Comparison of ENCODE assay signal across 9 mouse cellular contexts in the genomic region with DNA sequence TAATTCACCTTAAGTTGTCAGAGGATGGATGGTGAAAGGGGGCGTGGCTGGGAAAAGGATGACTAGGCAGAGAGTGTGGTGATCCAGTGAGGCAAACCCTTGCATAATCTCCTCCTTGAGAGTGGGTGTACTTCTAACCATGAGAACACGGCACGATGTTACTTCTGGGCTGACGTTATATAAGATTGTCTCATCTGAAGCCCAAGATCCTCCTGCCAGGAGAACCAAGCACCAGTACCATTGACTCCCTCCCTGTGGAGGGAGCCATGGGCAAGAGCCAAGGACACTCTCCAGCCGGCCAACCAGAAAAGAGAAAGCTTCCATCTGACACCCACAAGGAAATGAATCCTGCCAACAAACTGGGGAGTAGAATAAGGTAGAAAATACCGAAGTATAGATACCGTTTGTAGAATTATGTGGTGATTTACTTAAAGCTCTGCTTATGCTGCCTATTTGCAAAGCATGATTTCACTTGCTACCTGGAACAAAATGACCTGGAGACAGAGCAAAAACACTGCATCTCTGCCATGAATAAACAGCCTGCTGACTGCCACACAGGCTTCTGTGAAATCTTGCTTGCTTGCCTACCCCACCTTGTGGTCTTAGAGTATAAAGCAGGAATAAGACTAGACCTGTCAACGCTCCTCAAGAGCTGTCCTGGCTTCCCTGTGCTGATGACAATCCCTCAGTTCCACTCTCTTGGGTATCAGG. TPM values are rescaled to one million over a fixed set of nuclear protein-coding genes. Genes with fewer than 3 reads are reported as not detected.
DNase-seq lines count a peak whose midpoint lies in the region; ATAC-seq and TF ChIP-seq lines count a peak whose summit lies in the region.
"Had no signal": no experiment of that assay in that cellular context is flagged by ENCODE, and none has a peak within 500 bp of the region (broad histone marks: within the 10 kb centered on the region; RNA-seq: fewer than 3 reads in every experiment).

No protein-coding gene starts in this region.

- WGBS in kidney, embryonic 15.5 days = 30% methylated on average over 8 of the region's 8 CpGs
- 38% methylated on average over 8 of the region's 8 CpGs for WGBS in midbrain, embryonic 14.5 days

- peaks cover 7% of the 10 kb centered on the region; the same call in 1 of the 2 replicates for H3K27me3 ChIP-seq in kidney, embryonic 15.5 days
- no peaks in the 10 kb centered on the region for H3K27me3 ChIP-seq in midbrain, embryonic 14.5 days (ENCODE audit: control insufficient read depth, insufficient read depth, low read length)
- H3K27me3 ChIP-seq: embryonic facial prominence, embryonic 15.5 days had no signal

- intact Hi-C loops in gastrocnemius, postnatal 36 days (cut with DNase I) = no loop called here

- ATAC-seq in kidney, embryonic 15.5 days (replicated peaks; ENCODE audit: low FRiP score) = no peak; the same call in 1 of the 2 replicates
- peak; percentile 95 for ATAC-seq in granulocyte monocyte progenitor cell, adult 5-6 weeks (replicated peaks; ENCODE audit: poor library complexity, severe bottlenecking)
- ATAC-seq in midbrain, embryonic 14.5 days (ENCODE audit: low FRiP score, low TSS enrichment) = no peak; the same call in 1 of the 2 replicates

- H3K27ac ChIP-seq in kidney, embryonic 15.5 days = no peak overlapping the region
- H3K27ac ChIP-seq in midbrain, embryonic 14.5 days (replicated peaks; ENCODE audit: low read depth, low read length) = no peak overlapping the region
- H3K27ac ChIP-seq: embryonic facial prominence, embryonic 15.5 days had no signal

- H3K9ac ChIP-seq in kidney, embryonic 15.5 days = no peak overlapping the region
- H3K9ac ChIP-seq in midbrain, embryonic 14.5 days (replicated peaks; ENCODE audit: low read length) = no peak overlapping the region
- H3K9ac ChIP-seq: embryonic facial prominence, embryonic 15.5 days had no signal

- peak; percentile 71 for DNase-seq in kidney, adult 18-20 months
- DNase-seq in brain, embryonic 14.5 days (ENCODE audit: low read depth) = peak; percentile 74
- DNase-seq in layer of hippocampus, adult 9-11 months = peak; percentile 84
- peak; percentile 78 for DNase-seq in midbrain, embryonic 14.5 days
- DNase-seq in testis, postnatal 10 days (ENCODE audit: low spot score) = no peak
- no peak for DNase-seq in gastrocnemius, postnatal 36 days

- H3K4me1 ChIP-seq in kidney, embryonic 15.5 days = no peaks in the 10 kb centered on the region
- H3K4me1 ChIP-seq in midbrain, embryonic 14.5 days (ENCODE audit: control insufficient read depth, insufficient read depth, low read length) = no peaks in the 10 kb centered on the region
- H3K4me1 ChIP-seq: embryonic facial prominence, embryonic 15.5 days had no signal

- no peaks in the 10 kb centered on the region for H3K9me3 ChIP-seq in kidney, embryonic 15.5 days (replicated peaks)
- H3K9me3 ChIP-seq in midbrain, embryonic 14.5 days (ENCODE audit: control insufficient read depth, low read length) = no peaks in the 10 kb centered on the region
- H3K9me3 ChIP-seq: embryonic facial prominence, embryonic 15.5 days had no signal

- H3K36me3 ChIP-seq in kidney, embryonic 15.5 days = no peaks in the 10 kb centered on the region
- no peaks in the 10 kb centered on the region for H3K36me3 ChIP-seq in midbrain, embryonic 14.5 days (ENCODE audit: control insufficient read depth, insufficient read depth, low read length)
- H3K36me3 ChIP-seq: embryonic facial prominence, embryonic 15.5 days had no signal

- no peak overlapping the region for H3K4me2 ChIP-seq in kidney, embryonic 15.5 days
- H3K4me2 ChIP-seq in midbrain, embryonic 14.5 days (ENCODE audit: low read length) = no peak overlapping the region
- H3K4me2 ChIP-seq: embryonic facial prominence, embryonic 15.5 days had no signal

- no peak overlapping the region for H3K4me3 ChIP-seq in kidney, embryonic 15.5 days (replicated peaks)
- no peak overlapping the region for H3K4me3 ChIP-seq in midbrain, embryonic 14.5 days (replicated peaks; ENCODE audit: low read depth, low read length)
- H3K4me3 ChIP-seq: embryonic facial prominence, embryonic 15.5 days had no signal

- TF ChIP-seq POLR2A in brain, embryonic 14.5 days (IDR thresholded peaks at IDR 0.05; ENCODE audit: borderline replicate concordance, extremely low read depth, insufficient read depth, insufficient read length, poor library complexity, severe bottlenecking) = no peak

- peak; percentile 57; the same call in 1 of the 2 replicates for TF ChIP-seq CTCF in brain, embryonic 14.5 days (IDR thresholded peaks at IDR 0.05; ENCODE audit: borderline replicate concordance, extremely low read depth, insufficient read depth, insufficient read length)

RNA-seq across cellular contexts. Expression of gene Zfp941, which starts 6.3 kb away (rescaled TPM):
- 1.7 and 1.8 TPM in 2 replicates for polyA plus RNA-seq in kidney, embryonic 15.5 days (2015; fragmentation: Nextera tagmentation; extraction: Ambion mirVana)
- polyA plus RNA-seq in brain, embryonic 14.5 days (2012; rRNA removed) = 7.7 and 12.8 TPM in 2 replicates
- 0.58 and 1.4 TPM in 2 replicates for total RNA-seq in granulocyte monocyte progenitor cell, adult 5-6 weeks (2014; fragmentation: Nextera tagmentation)
- 1.1 and 1.7 TPM in 2 replicates for total RNA-seq in granulocyte monocyte progenitor cell, adult 5-6 weeks (2017)
- polyA plus RNA-seq in midbrain, embryonic 14.5 days (2014; fragmentation: Nextera tagmentation; extraction: Ambion mirVana) = 25.4 and 34.5 TPM in 2 replicates
- total RNA-seq in gastrocnemius, postnatal 36 days (2021) = under 1 TPM in 1 of 2 experiments, not detected in 1; 0.07 TPM

RNA-seq across cellular contexts. Expression of gene Urah, which starts 6.5 kb away (rescaled TPM):
- 0.62 and 0.82 TPM in 2 replicates for polyA plus RNA-seq in kidney, embryonic 15.5 days (2015; fragmentation: Nextera tagmentation; extraction: Ambion mirVana)
- polyA plus RNA-seq in brain, embryonic 14.5 days (2012; rRNA removed) = 0.25 TPM in 1 of 2 replicates, not detected in the other
- not detected in 2 replicates for total RNA-seq in granulocyte monocyte progenitor cell, adult 5-6 weeks (2014; fragmentation: Nextera tagmentation)
- total RNA-seq in granulocyte monocyte progenitor cell, adult 5-6 weeks (2017) = not detected in 2 replicates
- not detected in 2 replicates for polyA plus RNA-seq in midbrain, embryonic 14.5 days (2014; fragmentation: Nextera tagmentation; extraction: Ambion mirVana)
- not detected for total RNA-seq in gastrocnemius, postnatal 36 days (2021)

RNA-seq across cellular contexts. Expression of gene Scgb1c1, which starts 17.0 kb away (rescaled TPM):
- not detected in 2 replicates for polyA plus RNA-seq in kidney, embryonic 15.5 days (2015; fragmentation: Nextera tagmentation; extraction: Ambion mirVana)
- polyA plus RNA-seq in brain, embryonic 14.5 days (2012; rRNA removed) = 0.23 TPM in 1 of 2 replicates, not detected in the other
- total RNA-seq in granulocyte monocyte progenitor cell, adult 5-6 weeks (2014; fragmentation: Nextera tagmentation) = not detected in 2 replicates
- not detected in 2 replicates for total RNA-seq in granulocyte monocyte progenitor cell, adult 5-6 weeks (2017)
- polyA plus RNA-seq in midbrain, embryonic 14.5 days (2014; fragmentation: Nextera tagmentation; extraction: Ambion mirVana) = not detected in 2 replicates
- total RNA-seq in gastrocnemius, postnatal 36 days (2021) = not detected

RNA-seq across cellular contexts. Expression of gene Odf3, which starts 19.3 kb away (rescaled TPM):
- 0.12 TPM in 1 of 2 replicates, not detected in the other for polyA plus RNA-seq in kidney, embryonic 15.5 days (2015; fragmentation: Nextera tagmentation; extraction: Ambion mirVana)
- polyA plus RNA-seq in brain, embryonic 14.5 days (2012; rRNA removed) = 0.06 and 0.07 TPM in 2 replicates
- total RNA-seq in granulocyte monocyte progenitor cell, adult 5-6 weeks (2014; fragmentation: Nextera tagmentation) = not detected in 2 replicates
- total RNA-seq in granulocyte monocyte progenitor cell, adult 5-6 weeks (2017) = not detected in 2 replicates
- polyA plus RNA-seq in midbrain, embryonic 14.5 days (2014; fragmentation: Nextera tagmentation; extraction: Ambion mirVana) = not detected in 2 replicates
- total RNA-seq in gastrocnemius, postnatal 36 days (2021) = not detected

RNA-seq across cellular contexts. Expression of gene Gm45785, which starts 27.8 kb away (rescaled TPM):
- not detected in 2 replicates for polyA plus RNA-seq in kidney, embryonic 15.5 days (2015; fragmentation: Nextera tagmentation; extraction: Ambion mirVana)
- 0.19 and 0.21 TPM in 2 replicates for polyA plus RNA-seq in brain, embryonic 14.5 days (2012; rRNA removed)
- total RNA-seq in granulocyte monocyte progenitor cell, adult 5-6 weeks (2014; fragmentation: Nextera tagmentation) = not detected in 2 replicates
- not detected in 2 replicates for total RNA-seq in granulocyte monocyte progenitor cell, adult 5-6 weeks (2017)
- not detected in 2 replicates for polyA plus RNA-seq in midbrain, embryonic 14.5 days (2014; fragmentation: Nextera tagmentation; extraction: Ambion mirVana)
- not detected for total RNA-seq in gastrocnemius, postnatal 36 days (2021)
- polyA plus RNA-seq: embryonic facial prominence, embryonic 15.5 days had no signal

Comparison
In these comparisons a context has a peak if more than half of its experiments do, and no peak if none do; other contexts are left out.
1. DNase-seq: peak in kidney, adult 18-20 months (single experiment), brain, embryonic 14.5 days (single experiment), layer of hippocampus, adult 9-11 months (single experiment) and midbrain, embryonic 14.5 days (single experiment); none in testis, postnatal 10 days (single experiment) and gastrocnemius, postnatal 36 days (0 of 2).